Mouse (Mus musculus) CD4-positive helper T cell, adult 2 months (primary cell): ENCODE data around the gene Slc25a36.
A peak's percentile ranks its signal among the peaks of the same experiment; 100 is the strongest.

Experiments used
- DNase-seq: peaks from one replicate; pipeline ENCODE4 v3.0.0-alpha.2; 2012; ENCODE audit warnings: low read depth, missing footprints, low spot score

Slc25a36 gene

DNA sequence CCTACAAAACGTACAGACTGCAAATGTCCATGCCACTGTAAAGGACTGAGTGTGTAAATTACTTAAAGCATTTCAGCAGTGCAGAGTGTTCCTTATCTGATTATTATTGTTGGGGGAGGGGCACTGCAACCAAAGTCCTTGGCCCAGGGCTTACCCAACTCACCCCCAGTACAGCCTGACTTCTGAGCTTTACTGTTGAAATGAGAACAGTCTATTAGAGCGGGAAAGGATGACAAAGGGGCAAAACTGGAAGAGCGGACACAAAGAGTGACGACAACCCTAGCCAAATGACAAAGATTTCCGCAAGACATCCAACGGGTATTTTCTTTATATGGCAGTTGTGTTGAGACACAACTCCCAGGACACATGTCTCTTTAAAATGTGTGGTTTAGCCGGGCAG lies 1.3 kb upstream of the Slc25a36 start:
- no peak for DNase-seq

GRCm38 (mm10) chr9:97111506-97111905 lies 549 bp upstream of the Slc25a36 start:
- no peak for DNase-seq

DNA sequence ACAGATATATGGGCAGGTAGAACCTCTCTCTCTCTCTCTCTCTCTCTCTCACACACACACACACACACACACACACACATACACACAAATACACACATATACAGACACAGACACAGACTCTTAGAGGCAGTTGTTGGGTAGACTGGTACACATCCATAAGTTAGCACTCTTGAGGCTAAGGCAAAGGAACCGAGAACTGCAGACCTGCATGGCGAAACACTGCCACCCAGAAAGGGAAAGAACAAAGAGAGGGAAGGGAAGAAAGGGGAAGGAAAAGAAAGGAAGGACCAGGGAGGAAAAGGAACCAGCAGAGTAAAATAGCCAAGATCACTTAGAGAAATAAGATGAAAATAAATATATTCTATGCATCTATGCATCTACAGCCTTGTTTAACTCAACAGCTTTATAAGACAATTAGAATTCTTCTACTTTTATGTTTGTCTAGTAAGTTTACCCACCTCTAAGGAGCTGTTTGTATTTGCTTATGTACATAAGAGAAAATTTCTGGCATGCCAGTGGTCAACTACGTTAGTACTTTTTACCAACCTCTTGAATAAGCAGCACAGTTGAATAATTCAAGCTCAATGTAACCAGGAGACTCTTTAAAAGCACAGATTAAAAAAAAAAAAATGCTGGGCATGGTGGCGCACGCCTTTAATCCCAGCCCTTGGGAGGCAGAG lies 4.3 kb downstream of the Slc25a36 start:
- DNase-seq = no peak

- DNase-seq = no peak
Measured at GRCm38 (mm10) chr9:97105400-97105985, 5.5 kb downstream of the Slc25a36 start.

GRCm38 (mm10) chr9:97103376-97104061 lies 7.4 kb downstream of the Slc25a36 start:
- DNase-seq = no peak

DNA sequence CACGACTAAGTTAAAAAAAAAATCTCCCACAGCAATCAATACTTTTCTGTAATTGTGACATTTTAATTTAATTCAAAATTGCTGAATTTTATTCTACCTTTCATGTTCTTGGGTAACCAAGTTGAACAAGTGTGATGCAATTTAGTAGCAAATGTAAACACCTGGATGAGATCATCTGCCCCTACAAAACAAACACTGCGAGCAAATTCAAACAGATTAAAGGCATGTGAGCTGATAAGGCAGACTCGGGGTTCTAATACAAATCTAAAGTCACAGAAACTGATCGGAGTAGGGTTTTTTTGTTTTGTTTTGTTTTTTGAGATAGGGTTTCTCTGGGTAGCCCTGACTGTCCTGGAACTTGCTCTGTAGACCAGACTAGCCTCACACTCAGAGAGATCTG lies 12.0 kb downstream of the Slc25a36 start:
- DNase-seq = no peak

GRCm38 (mm10) chr9:97096180-97096579 lies 14.8 kb downstream of the Slc25a36 start:
- no peak for DNase-seq

- no peak for DNase-seq
Measured at GRCm38 (mm10) chr9:97087850-97088249, 23.1 kb downstream of the Slc25a36 start.

GRCm38 (mm10) chr9:97084628-97085027 lies 26.3 kb downstream of the Slc25a36 start:
- DNase-seq = no peak

GRCm38 (mm10) chr9:97081106-97081862 lies 29.7 kb downstream of the Slc25a36 start:
- DNase-seq = no peak

DNA sequence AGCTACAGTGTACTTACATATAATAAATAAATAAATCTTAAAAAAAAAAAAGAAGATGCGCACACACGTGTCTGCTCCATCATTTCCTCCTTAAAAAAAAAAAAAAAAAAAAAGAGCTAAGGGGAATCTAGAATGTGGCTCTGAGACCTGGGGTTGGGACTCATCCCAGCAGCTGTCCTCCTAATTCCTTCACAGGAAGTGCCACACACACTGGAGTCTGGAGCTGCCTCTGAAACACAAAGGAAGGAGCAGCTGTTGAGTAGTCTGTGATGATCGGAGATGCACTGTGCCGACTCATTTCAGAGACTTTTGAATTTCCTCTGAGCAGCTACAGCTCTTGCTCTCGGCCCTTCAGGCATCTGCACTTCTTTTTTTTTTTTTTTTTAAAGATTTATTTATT lies 41.0 kb downstream of the Slc25a36 start:
- no peak for DNase-seq

DNA sequence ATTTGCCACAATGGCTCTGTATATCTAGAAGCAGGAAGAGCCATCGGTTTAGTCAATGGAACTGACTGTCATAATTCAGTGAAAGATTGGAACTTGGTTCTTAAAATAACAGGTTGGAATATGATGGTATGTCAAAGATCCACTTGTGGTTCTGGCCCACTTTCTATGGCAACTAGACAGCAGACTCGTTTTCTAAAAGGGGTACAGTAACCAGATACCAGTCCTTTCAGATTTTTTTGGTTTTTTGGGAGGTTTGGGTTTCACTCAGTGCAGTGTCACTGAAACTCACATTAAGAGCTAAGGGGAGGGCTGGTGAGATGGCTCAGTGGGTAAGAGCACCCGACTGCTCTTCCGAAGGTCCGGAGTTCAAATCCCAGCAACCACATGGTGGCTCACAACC lies 41.5 kb downstream of the Slc25a36 start:
- no peak for DNase-seq

GRCm38 (mm10) chr9:97068201-97069095 lies 42.5 kb downstream of the Slc25a36 start:
- DNase-seq = peak; percentile 72

- no peak for DNase-seq
Measured at GRCm38 (mm10) chr9:97067761-97068160, 43.2 kb downstream of the Slc25a36 start.

- DNase-seq = no peak
Measured at GRCm38 (mm10) chr9:97065885-97066284, 45.1 kb downstream of the Slc25a36 start.

DNA sequence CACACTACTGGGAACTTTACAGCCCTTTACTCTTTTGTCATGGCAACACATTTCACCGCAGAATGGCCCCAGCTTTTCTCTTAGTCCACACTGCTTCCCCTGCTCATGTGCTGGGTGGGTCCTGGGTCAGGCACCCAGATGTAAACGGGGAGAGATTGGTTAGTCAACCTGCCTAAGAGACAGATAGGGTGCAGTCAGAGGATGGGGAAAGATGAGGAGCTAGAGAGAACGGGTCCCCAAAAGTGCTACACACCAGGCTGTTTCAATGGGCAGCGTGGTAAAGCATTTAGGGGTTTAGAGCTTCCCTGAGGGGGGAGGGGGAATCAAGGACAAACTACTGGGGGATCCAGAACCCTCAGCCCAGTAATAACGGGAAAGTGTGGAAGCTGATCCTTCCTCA lies 45.7 kb downstream of the Slc25a36 start:
- no peak for DNase-seq

DNA sequence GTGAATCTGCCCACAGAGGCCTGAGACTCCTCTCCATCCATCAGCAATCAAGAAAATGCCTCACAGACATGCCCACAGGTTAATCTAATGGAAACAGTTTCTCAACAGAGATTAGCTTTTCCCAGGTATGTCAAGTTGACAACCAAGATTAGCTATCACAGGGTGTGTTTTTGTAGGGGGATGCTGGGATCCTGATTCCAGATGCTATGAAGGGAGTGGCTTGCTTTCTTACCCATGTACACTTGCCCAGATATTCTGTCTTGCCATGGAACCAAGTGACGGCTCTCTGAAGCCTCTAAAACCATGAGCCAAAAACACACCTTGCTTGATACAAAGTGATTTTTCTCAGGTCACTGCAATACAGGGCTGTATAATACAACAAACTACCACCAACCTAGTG lies 46.8 kb downstream of the Slc25a36 start:
- DNase-seq = no peak

GRCm38 (mm10) chr9:97061696-97062095 lies 49.3 kb downstream of the Slc25a36 start:
- DNase-seq = no peak

DNA sequence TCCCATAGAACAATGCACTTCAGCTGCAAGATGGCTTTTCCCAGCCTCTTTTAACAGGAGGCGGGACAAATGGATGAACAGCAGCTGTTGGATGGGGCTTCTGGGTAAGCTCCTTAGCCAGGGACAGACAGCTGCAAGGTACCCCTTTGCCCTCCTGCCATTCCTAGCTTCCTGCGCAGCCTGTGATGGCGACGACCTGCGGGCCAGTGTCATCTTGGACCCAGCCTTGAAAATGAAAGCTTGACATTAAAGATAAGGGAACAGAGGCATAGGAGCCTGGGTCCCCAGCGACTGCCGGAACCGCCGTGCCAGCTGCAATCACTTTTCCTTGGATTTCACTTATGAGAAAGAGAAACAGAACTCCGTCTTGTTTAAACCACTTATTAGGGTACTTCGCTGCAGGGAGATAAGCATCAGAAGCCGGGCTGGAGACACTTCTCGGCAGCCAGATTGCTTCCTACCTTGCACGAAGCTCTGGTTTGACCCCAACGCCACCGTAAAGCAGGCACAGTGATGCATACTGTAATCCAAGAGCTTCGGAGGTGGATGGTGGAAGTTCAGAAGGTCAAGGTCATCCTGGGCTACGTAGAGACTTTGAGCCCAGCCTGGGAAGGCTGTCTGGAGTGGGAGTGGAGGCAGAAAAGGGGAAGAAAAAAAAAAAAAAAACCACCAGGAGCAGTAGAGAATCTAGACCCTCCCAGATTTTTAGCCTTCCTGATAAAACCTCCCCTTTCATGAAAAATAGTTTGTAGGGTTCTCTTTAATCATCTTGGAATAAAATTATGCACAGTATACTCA lies 54.2 kb downstream of the Slc25a36 start:
- DNase-seq = no peak

DNA sequence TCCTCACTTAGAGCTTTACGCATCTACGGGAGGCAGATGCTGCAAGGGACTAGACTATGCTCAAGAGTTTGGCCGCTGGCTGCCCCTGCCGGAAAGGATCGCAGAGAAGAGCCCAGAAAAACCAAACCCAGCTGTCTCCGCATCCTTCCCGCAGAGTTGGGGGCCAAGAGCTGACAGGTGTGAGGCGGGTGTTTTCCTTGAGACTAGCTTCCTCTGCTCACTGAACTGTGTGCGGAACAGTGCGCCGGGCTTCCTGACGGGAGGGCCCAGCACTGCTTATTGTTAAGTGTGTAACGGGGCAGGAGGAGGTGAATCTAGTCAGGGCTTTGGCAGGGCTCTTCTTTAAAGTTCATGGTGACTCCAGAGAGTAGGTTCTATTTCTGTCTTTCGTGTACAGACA lies 55.1 kb downstream of the Slc25a36 start:
- DNase-seq = no peak
